Mouse (Mus musculus) small intestine, adult 2 months (tissue): Measurements from ENCODE around the gene Slc16a5.
A peak's percentile ranks its signal among the peaks of the same experiment; 100 is the strongest.

Experiments
- CTCF ChIP-seq: fragments of 200-500 bp; IDR thresholded peaks from 2 replicates; pipeline ENCODE4 v1.5.1; 2012; ENCODE audit warnings: low read depth, mild to moderate bottlenecking, control low read depth, inconsistent platforms, low read length, moderate library complexity, mixed read lengths; ENCODE audit not compliant: insufficient replicate concordance, insufficient read length; ENCODE audit errors: extremely low read depth
- POLR2A ChIP-seq: fragments of 200-500 bp; IDR thresholded peaks from 2 replicates; pipeline ENCODE4 v1.6.1; 2012; ENCODE audit warnings: low read depth, mild to moderate bottlenecking, control low read depth, inconsistent platforms, low read length, moderate library complexity

GRCm38 (mm10) chr11:115455619-115456018, 6.7 kb upstream of the Slc16a5 start:
- TF ChIP-seq CTCF (peak; percentile 55; the same call in 1 of the 2 replicates), POLR2A (no peak)
